Mouse (Mus musculus) ES-E14 (cell line): ENCODE data around the gene Oas1e.

Experiments used
- CHD2 ChIP-seq: IDR thresholded peaks from 2 replicates; pipeline ENCODE4 v1.6.1; 2014; ENCODE audit warnings: mild to moderate bottlenecking, low read depth, low read length, inconsistent platforms
- HCFC1 ChIP-seq: IDR thresholded peaks from 2 replicates; pipeline ENCODE4 v1.6.1; 2012; ENCODE audit warnings: low read length, inconsistent platforms, borderline replicate concordance; ENCODE audit not compliant: insufficient read depth
- MAFK ChIP-seq: IDR thresholded peaks from 2 replicates; pipeline ENCODE4 v1.6.1; 2014; ENCODE audit warnings: mild to moderate bottlenecking, low read depth, low read length, inconsistent platforms; ENCODE audit not compliant: insufficient read depth
- ZC3H11A ChIP-seq: IDR thresholded peaks from 2 replicates; pipeline ENCODE4 v1.6.1; 2012; ENCODE audit warnings: low read depth, mild to moderate bottlenecking, inconsistent platforms, low read length, borderline replicate concordance
- ZNF384 ChIP-seq: IDR thresholded peaks from 2 replicates; pipeline ENCODE4 v1.6.1; 2012; ENCODE audit warnings: low read depth, low read length, inconsistent platforms

- no peak for TF ChIP-seq CHD2
- no peak for TF ChIP-seq ZNF384
- TF ChIP-seq MAFK, result no peak
- no peak for TF ChIP-seq ZC3H11A
- TF ChIP-seq HCFC1, result no peak
Observed at GRCm38 (mm10) chr5:120752786-120753185, 42.5 kb downstream of the Oas1e start.
